Mouse (Mus musculus): ENCODE results near the gene Adam22.
"Not testable (repeated sequence)": the region's sequence is repeated elsewhere in the genome, so short reads cannot be mapped to it uniquely, and the experiment has no call there.

Adam22 gene

GRCm38 (mm10) chr5:8326671-8327070, 41.3 kb downstream of the Adam22 start:
- no peak for DNase-seq (ENCODE audit: low read depth)

GRCm38 (mm10) chr5:8312324-8312723, 55.6 kb downstream of the Adam22 start:
- DNase-seq (ENCODE audit: low read depth), result no peak

DNA sequence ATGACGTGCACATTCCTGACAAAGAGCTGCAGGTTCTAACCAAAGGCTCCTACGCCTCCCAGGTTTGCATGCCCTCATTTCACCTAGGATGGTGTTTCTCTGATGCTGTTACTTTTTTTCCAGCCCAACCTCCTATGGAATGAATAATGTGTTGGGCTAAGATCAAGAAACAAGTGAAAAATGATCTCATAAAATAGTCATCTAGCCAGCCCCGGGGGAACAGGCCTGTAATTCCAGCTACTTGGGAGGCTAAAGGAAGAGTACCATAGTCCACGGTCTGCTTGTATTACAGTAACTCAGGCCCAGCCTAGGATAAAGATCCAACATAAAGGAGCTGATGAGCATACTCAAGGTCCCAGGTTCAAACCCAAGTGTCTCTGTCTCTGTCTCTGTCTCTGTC, 57.1 kb downstream of the Adam22 start:
- no peak for DNase-seq (ENCODE audit: low read depth)

DNA sequence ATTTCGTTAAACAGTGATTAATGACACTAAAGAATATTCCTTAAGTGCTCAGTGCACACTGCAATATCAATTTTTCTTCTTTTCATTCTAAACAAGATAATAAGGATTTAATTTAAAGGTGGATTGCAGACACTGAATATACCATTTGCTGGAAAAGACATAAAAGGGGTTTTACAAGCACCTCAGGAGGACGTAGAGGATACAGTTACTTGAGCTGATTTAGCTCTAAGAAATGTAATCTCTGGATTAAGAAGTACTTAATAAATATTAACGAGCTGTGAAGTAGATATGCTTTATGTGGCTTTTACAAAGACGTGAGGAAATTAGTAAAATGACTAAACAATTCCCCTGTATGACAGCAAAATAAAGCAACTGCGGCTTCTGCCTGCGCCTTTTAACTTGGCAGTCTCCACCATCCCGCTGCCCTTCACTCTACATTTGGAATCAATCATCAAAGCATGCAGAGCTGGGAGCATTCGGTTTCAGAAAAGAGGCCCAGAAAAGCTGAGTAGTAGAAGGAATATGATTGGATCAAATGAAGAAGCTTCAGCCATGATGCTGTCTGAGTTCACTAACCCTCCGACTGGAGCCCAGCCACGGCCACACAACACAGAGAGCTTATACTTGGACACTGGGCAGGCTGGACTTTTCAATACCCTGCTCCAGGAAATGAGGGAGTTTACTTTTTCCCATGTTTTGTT, 70.1 kb downstream of the Adam22 start:
- no peak for DNase-seq (ENCODE audit: low read depth)

DNA sequence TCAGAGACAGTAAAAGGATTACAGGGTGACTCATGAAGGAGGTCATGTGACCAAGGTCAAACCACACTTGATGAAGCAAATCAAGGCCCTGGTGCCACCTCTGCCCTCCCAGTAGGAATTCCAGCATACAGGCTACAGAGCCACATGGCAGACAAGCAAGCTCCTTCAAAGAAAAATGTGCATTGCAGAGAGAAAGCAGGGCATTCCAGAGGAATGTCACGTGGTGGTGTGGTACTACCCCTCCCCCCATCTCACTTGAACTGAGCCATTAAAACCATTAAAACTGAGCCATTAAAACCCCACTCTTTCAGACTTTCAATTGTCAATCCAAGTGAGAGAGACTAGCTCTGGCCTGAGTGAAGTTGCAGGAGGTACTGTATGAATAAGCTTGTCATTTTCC, 74.7 kb downstream of the Adam22 start:
- DNase-seq (ENCODE audit: low read depth), result no peak

DNA sequence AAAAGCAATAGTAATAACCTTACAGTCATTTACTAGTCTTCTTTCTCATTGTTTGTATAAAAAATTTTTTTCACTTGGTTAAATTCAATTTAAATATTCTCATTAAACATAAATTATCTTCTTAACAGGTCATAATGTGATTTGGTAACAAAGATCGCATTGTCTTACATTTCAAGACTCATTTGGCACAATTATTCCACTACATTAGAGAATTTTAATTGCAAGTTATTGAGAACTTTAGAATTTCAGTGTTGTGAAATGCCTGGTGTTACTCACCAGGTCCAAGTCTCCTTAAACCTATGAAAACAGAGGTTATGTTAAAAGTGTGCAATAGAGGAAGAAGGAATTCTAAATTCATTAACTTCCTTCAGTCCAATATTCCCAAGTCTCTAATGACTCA, 76.5 kb downstream of the Adam22 start:
- DNase-seq (ENCODE audit: low read depth), result no peak

DNA sequence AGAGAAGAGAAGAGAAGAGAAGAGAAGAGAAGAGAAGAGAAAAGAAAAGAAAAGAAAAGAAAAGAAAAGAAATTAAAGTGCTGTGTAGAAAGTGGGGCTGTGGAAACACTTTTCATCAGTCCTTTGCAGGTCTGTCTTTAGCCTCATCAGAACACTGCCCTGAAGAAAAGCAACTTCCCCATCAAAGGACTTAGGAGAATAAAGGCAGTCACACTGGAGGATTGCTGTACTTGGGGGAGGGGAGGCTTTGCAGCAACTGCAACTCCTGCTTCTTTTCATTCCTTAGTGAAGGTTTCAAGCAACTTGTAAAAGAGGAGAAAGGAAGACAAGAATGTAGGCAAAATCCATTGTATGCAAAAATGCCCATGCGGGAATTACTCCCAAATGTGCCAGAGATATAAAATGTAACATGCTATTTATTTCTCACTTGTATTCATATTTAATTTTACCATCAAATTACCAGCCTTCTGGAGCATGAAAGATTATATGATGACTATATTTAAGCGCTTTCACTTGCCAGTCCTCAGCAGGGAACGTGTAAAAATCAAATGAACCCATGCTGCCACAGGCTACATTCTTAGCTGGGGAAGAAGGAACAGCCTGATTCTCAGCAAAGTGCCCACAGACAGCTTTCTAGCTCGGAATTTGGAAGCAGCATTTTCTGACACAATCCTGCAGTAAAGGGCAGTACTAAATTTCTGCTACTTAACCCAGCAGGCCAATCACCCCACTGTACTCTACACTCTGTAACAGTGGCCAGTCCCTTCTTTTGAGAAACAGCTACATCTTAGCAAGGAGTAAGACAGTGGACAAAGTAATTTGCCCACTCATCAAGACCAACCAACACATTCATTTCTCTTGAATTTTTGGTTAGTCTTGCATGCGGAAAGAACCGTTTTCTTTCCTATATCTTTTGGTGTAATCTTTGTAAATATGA, 78.0 kb downstream of the Adam22 start:
- DNase-seq (ENCODE audit: low read depth), result no peak

- no peak for DNase-seq (ENCODE audit: low read depth)
Measured at GRCm38 (mm10) chr5:8284123-8284522, 83.8 kb downstream of the Adam22 start.

- no peak for DNase-seq (ENCODE audit: low read depth)
Measured at GRCm38 (mm10) chr5:8276141-8276540, 91.8 kb downstream of the Adam22 start.

- no peak for DNase-seq (ENCODE audit: low read depth)
Measured at GRCm38 (mm10) chr5:8257366-8257765, 110.6 kb downstream of the Adam22 start.

DNA sequence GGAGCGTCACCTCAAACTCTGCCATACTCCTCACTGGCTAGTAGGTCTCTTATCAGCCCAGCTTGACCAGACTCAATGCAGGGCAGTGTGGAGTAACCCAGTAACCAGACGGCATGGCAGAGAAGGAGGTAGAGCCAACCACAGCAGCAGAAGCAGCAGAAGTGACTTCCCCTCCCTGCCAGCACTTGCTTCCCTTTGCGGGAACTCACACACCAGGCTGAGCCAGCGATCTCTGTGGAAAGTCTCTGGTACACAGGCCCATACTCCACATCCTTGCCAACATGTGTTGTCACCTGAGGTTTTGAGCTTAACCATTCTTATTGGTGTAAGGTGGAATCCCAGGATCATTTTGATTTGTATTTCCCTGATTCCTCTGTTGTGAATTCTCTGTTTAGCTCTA, 111.5 kb downstream of the Adam22 start:
- DNase-seq (ENCODE audit: low read depth), result no peak

DNA sequence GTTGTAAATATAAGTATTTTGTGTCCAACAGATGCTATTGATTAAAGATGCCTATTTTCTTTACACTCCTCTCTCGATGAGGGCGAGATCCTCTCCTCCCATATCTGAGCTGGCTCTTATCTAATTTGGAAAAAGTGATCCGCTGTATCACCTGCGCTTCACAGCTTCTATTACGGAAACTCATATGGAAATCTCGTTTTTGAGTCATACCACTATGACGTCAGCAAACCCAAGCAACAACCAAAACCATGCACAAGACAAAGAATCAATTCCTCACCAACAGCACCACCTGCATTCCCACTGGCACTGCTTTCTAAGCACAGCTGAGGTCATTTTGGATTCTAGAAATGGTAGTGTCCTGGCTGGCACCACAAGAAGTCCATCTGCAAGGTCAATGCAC, 123.3 kb downstream of the Adam22 start:
- no peak for DNase-seq (ENCODE audit: low read depth)

- no peak for DNase-seq (ENCODE audit: low read depth)
Measured at GRCm38 (mm10) chr5:8243064-8243615, 124.8 kb downstream of the Adam22 start.

GRCm38 (mm10) chr5:8242660-8243059, 125.3 kb downstream of the Adam22 start:
- DNase-seq (ENCODE audit: low read depth), result no peak

DNA sequence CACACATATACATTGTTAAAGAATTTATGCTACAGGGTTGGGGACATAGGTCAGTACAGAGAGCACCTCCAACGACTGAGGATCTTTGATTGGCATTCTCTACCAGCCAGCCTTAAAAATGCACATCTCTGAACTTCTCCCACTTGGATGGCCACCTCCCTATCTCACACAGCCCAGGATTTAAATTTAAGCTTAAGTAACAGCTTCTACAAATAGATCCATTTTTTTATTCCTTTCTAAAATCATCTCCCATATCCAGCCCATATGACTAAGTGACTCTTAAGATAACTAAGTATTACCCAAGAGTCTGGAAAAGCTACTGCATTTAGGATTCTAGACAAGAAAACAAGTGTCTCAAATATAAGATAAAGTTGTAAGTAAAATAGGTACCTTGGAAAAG, 140.9 kb downstream of the Adam22 start:
- DNase-seq (ENCODE audit: low read depth), result no peak

DNA sequence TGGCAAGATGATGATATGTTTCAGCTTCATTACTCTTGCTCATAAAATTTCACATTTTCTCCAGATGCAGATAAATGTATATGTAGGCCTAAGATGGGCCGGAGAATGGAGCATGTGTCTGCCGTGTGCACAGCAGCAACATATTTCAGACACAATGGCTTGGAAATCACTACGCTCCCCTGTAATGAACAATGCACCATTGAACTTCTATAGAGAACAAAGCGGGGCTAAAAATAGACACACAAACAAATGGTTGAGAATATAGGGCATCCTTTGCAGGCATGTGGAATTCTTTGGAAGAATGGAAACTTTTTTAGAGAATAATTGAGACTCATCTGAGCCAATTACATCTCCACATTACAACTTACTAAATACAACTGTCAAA, 143.6 kb downstream of the Adam22 start:
- no peak for DNase-seq (ENCODE audit: low read depth)

GRCm38 (mm10) chr5:8223597-8224320, 144.2 kb downstream of the Adam22 start:
- DNase-seq (ENCODE audit: low read depth), result no peak

DNA sequence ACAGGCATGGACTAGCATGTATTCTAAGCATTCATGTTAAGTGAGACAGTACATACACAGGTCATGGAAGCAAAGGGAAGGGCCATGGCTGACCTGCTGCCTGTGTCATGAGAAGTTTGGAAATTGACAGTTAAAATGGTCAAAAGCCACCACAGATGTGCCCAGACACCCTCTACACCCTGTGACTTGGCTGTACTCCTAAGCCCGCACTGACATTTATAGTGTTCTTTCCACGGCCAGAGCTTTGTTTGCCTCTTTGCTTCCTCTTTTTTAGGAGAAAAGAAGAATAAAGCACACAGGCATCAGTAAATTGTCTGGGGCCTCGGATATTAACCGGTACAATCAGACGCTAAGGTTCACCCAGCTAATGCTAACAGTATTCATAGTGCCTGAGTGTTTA, 146.3 kb downstream of the Adam22 start:
- no peak for DNase-seq (ENCODE audit: low read depth)

- no peak for DNase-seq (ENCODE audit: low read depth)
Measured at GRCm38 (mm10) chr5:8215841-8216240, 152.1 kb downstream of the Adam22 start.

DNA sequence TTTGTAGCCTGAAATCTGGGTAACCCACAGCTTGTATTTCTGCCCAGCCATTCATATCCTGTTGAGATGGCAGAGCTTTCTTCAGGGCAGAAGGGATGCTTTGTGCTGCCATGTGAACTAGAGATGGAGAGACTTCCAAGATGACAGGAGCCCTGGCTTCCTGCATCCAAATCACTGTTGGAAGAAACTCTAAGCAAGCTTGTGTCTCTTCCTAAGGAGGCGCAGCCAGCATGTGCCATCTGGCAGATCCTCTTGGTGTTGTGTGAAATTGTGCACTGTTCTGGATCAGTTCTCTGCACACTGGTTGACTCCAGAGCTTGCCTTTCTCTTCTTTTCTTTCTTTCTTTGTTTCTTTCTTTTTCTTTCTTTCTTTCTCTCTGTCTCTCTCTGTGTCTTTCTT, 183.0 kb downstream of the Adam22 start:
- not testable (repeated sequence) for DNase-seq (ENCODE audit: low read depth)

- DNase-seq (ENCODE audit: low read depth), result no peak
Measured at GRCm38 (mm10) chr5:8180646-8181045, 187.3 kb downstream of the Adam22 start.

- no peak for DNase-seq (ENCODE audit: low read depth)
Measured at GRCm38 (mm10) chr5:8178111-8178510, 189.8 kb downstream of the Adam22 start.

Measured in induced T-regulatory cell, adult 2 months (primary cell).